Mouse (Mus musculus): ENCODE results near the gene Taf8.

DNA sequence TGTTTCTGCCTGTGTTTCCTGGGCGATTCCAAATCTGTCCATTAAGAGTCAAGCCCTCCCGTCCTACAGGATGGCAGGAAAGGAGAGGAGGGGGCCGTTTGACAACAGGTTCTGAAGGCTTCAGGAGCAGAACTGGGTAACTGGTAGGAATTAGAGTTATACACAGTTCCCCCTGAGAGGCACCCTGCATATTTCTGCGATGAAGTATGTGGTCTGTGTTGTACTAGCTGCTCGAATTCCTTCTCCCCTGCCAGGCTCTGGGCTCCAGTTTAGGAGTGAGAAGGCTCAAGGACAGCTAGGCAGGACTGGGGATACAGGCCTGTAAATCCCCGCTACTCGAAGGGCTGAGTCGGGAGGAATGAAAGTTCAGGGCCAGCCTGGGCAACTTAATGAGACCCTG, 16.1 kb upstream of the Taf8 start:
- no peak for TF ChIP-seq CTCF (IDR thresholded peaks at IDR 0.05 in 2 of 3, conservative IDR thresholded peaks at IDR 0.05 in 1 of 3; ENCODE audit: control insufficient read depth in 1 of 3, insufficient read depth in 1 of 3, low read depth in 2 of 3, low read length in 3 of 3, poor library complexity in 1 of 3, severe bottlenecking in 1 of 3)
- TF ChIP-seq ZMIZ1 (IDR thresholded peaks at IDR 0.05; ENCODE audit: low read depth, low read length) = no peak
- no peak for TF ChIP-seq TAL1 (IDR thresholded peaks at IDR 0.05; ENCODE audit: low read length)
- no peak for TF ChIP-seq TBP (IDR thresholded peaks at IDR 0.05; ENCODE audit: low read depth, low read length)
- TF ChIP-seq GATA1 (IDR thresholded peaks at IDR 0.05; ENCODE audit: low read depth, low read length) = no peak
- TF ChIP-seq TCF12 (IDR thresholded peaks at IDR 0.05; ENCODE audit: low read depth, low read length) = no peak
- TF ChIP-seq POLR2AphosphoS5 (IDR thresholded peaks at IDR 0.05; ENCODE audit: borderline replicate concordance, low read depth, low read length) = no peak
- no peak for TF ChIP-seq MEF2A (IDR thresholded peaks at IDR 0.05; ENCODE audit: extremely low read depth, insufficient replicate concordance, low read depth, low read length, poor library complexity, severe bottlenecking)
- no peak for TF ChIP-seq POLR2A (IDR thresholded peaks at IDR 0.05; ENCODE audit: control insufficient read depth in 1 of 2, insufficient read depth in 1 of 2, low read depth in 1 of 2, low read length in 2 of 2, poor library complexity in 1 of 2)
- no peak for TF ChIP-seq MAX (IDR thresholded peaks at IDR 0.05; ENCODE audit: low read length)
